Mouse (Mus musculus) cerebellum, adult 11-12 months (tissue): Measurements from ENCODE around the gene Aldoc.

Experiments
- DNase-seq: peaks from one replicate; pipeline ENCODE4 v3.0.0; 2022

Gene Aldoc

GRCm38 (mm10) chr11:78333992-78334391 lies 11.2 kb downstream of the Aldoc start:
- no peak for DNase-seq

- no peak for DNase-seq
These were observed 14.3 kb downstream of the Aldoc start for GRCm38 (mm10) chr11:78337040-78337439.

- no peak for DNase-seq
These were observed 18.9 kb downstream of the Aldoc start for GRCm38 (mm10) chr11:78341702-78342101.

DNA sequence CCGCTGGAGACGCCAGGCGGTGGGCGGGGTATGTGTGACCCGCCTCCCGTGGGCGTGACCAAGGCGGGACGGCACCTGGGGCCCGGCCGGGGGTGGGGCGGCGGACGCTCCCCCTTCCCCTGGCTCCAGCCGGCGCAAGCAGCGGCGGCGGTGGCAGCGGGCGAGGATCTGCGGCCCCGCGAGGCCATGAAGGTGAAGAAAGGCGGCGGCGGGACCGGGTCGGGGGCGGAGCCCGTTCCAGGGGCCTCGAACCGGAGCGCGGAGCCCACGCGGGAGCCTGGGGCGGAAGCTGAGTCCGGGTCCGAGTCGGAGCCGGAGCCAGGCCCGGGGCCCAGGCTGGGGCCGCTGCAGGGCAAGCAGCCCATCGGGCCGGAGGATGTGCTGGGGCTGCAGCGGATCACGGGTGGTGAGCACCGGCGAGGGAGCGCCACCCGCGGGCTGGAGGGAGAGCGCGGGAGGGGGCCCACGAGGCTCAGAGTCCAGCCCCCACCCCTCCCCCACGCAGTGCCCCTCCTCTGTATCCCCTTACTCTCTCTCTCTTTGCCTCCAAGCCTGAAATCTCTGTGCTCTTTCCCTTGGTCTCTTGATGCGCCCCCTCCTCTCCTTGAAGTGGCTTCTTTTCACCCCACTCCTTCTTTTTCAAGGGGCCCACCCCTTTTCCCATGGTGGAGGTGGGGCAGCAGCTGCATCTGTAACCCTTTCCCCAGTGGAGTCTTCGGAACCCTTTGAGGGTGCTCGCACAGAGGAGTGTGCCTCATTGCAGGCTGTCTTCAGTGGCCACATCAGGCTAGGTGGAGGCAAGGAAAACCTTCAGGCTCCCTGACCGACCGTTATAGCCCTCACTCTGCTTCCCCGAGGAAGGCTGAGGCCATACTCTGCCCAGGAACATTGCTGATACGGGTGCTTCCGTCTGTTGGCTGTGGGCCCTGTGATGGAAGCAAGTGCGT lies 20.9 kb downstream of the Aldoc start, which contains the start of gene Unc119:
Unc119 (plus strand) TSS at position 102 of the 947 bp plus-strand sequence.
- DNase-seq, result peak; percentile 75

- no peak for DNase-seq
These were observed 21.6 kb downstream of the Aldoc start for GRCm38 (mm10) chr11:78344328-78344889.

- DNase-seq, result no peak
These were observed 22.3 kb downstream of the Aldoc start for GRCm38 (mm10) chr11:78344890-78345715.

DNA sequence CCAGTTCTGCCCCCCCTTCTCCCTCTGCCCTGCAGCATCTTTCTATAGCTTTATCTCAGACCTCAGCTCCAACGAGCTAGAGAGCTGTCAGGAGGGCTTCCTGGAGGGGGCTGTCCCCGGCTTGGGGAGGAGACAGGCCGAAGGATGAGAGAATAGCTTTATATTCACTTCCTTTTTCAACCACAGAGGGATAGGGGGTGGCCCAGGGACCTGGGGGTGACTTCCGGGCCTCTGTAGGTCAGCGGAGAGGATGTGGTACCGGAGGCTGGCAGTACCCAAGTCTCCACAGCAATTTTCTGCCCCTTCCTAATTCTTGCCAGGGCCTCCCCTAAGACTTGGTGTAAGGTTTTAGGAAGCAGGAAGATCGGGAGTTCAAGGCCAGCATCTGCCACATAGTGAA lies 23.0 kb downstream of the Aldoc start:
- no peak for DNase-seq

DNA sequence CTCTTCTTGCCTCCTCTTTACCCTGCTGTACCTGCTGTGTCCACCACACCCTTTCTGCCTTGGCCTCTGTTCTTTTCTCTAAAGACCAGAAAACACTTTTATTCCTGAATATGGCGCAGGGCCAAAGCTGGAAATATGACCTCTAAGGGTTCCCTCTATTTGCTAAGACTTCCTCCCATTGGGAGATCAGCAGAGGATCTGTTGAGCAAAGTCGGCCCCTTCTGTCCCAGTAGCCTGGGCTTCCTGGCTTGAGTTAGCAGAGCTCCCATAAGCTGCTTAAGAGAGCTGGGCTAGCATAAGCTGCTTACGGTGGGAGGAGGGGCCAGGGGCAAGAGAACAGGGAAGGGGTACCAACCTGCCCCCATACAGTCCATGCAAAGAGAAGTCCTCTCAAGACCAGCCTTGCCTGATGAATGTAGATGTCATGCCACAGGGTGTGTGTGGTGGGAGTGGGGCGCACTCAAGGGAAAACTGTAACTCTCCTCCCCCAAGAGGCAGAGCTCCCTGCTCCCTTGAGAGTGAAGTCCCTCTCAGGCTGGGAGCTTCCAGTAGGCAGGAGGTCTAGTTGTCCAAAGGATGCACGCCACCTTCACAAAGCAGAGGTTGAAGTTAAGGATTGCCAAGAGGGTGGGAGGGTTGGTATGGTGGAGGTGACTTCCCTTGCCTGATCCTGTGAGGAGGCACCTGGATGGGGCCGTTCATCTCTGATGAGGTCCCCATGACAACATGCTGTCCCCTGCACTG lies 23.7 kb downstream of the Aldoc start:
- no peak for DNase-seq

- peak; percentile 69 for DNase-seq
These were observed 24.4 kb downstream of the Aldoc start for GRCm38 (mm10) chr11:78347070-78347754.

DNA sequence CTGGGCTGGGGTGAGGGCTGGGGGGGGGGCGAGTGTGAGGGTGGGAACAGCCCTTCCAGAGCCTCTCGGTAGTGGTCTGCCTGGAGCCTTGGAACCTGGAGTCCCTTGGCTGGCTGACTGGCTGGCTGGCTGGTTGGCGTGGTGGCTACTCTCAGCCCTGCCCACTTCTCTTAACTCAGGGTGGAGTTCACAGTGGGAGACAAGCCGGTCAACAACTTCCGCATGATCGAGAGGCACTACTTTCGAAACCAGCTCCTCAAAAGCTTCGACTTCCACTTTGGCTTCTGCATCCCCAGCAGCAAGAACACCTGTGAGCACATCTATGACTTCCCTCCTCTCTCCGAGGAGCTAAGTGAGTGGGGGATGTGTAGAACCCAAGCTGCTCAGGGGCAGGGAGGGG lies 25.1 kb downstream of the Aldoc start:
- no peak for DNase-seq

- DNase-seq, result no peak
These were observed 25.7 kb downstream of the Aldoc start for GRCm38 (mm10) chr11:78348474-78348873.

DNA sequence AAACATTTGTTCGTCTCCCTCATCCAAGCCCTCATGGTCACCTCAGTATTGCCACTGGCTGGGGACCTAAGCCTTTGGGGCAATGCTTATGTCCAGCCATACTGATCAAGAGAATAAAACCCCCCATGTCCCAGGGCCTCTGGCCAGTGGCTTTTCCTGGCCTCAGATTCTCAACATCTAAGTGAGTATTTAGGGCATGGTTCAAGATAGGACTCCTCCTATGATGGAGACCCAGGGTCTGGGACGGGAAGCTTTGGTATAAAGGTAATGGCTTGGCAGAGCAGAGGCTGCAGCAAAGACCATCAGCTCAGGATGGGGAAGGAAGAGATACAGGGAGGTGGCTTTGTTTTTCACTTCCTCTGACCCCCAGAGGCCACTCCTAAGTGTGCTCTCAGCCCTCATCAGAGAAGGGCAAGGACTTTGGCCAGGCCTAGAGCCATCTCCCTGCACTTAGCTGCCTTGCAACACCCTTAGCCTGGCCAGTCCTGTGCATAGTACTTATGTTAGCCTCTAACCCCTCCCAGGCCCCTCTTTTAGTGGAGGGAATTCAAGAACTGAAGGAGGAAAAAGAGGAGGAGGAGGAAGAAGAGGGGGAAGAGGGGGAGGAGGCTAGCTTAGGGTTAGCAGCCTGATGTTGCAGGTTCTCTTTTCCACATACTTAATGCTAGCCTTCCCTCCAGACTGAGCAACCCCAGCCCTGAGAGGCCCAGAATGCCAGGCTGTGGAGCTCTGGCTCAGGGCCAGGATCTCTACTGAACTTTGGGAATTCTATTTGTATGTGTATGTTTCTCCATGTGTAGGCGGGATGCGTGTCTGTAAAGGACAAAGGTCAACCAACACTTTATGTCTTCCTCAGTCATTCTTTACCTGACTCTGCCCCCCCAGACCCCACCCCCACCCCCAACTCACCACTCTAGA lies 26.9 kb downstream of the Aldoc start:
- DNase-seq, result no peak

- DNase-seq, result no peak
These were observed 30.3 kb downstream of the Aldoc start for GRCm38 (mm10) chr11:78353081-78353480.

DNA sequence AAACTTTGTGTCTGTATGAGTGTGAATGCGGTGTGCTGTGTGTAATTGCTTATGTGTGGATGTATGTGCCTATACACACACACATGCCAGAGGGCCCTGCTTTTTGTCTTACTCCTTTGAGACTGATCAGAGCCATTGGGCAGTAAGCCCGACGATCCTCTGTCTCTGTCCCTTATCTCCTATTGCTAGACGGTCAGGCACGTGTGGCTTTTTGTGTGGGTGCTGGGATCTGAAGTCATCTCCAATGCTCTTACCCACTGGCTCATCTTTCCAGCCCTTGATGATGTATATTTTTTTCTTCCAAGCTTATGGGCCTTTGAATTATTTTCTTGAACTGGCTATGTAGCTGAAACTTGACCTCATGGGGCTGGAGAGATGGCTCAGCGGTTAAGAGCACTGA lies 32.1 kb downstream of the Aldoc start:
- no peak for DNase-seq

GRCm38 (mm10) chr11:78355471-78356238 lies 32.9 kb downstream of the Aldoc start:
- peak; percentile 59 for DNase-seq

- DNase-seq, result no peak
These were observed 35.7 kb downstream of the Aldoc start for GRCm38 (mm10) chr11:78358330-78359007.

DNA sequence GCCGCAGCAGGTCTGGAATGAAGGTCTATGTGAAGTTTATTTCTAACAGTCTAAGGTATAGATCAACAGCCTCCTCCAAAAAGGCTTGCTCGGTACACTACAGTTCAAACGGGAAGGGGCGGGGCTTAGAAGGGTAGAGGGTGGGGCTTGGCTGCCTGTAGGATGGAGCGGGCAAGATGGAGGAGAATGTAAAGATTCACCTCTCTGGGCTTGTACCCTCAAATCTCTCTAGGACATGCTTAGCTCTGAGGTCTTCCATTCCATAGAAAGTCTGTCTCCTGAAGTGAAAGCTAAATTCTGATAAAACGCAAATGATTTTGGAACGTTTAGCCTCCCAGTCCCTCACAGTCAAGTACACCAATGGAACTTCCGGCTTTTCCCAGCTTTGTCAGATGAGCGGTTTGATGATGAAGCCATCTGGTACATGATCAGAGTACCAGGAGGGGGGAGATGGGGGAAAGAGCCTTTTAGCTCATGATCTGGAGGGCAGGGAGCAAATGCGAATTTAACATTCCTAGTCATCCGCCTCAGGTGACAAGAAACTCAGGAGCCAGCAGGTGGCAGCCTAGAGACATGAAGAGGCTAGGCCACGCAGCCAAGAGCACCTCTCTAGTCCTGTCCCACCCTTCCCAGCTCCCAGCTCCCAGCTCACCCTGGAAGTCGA lies 37.5 kb downstream of the Aldoc start:
- peak; percentile 65 for DNase-seq

- no peak for DNase-seq
These were observed 38.0 kb downstream of the Aldoc start for GRCm38 (mm10) chr11:78360789-78361131.
